In the genomic region with DNA sequence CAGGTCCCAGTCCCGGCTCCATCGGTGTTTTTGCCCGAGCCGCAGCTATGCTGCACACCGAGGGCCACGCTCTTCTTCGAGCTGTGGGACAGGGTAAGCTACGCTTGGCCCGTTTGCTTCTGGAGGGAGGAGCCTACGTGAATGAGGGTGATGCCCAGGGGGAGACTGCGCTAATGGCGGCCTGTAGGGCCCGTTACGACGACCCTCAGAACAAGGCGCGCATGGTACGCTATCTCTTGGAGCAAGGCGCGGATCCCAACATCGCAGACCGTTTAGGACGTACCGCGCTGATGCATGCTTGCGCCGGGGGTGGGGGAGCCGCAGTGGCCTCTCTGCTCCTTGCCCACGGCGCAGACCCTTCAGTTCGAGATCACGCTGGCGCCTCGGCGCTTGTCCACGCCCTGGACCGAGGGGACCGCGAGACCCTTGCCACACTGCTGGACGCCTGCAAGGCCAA, we compare ENCODE assay signal across 9 mouse cellular contexts. TPM values are rescaled to one million over a fixed set of nuclear protein-coding genes. Genes with fewer than 3 reads are reported as not detected.
DNase-seq lines count a peak whose midpoint lies in the region; ATAC-seq and TF ChIP-seq lines count a peak whose summit lies in the region.
"Had no signal": no experiment of that assay in that cellular context is flagged by ENCODE, and none has a peak within 500 bp of the region (broad histone marks: within the 10 kb centered on the region; RNA-seq: fewer than 3 reads in every experiment).

No protein-coding gene starts in this region.

- peak overlapping the region; percentile 31 for H3K4me3 ChIP-seq in kidney, adult 2 months (ENCODE audit: insufficient read depth, low read depth, low read length)
- peak overlapping the region; percentile 38 to 45 for H3K4me3 ChIP-seq in MEL (ENCODE audit: control insufficient read depth in 1 of 2, insufficient read depth in 1 of 2, low read depth in 2 of 2, low read length in 2 of 2)
- H3K4me3 ChIP-seq in cortical plate, adult 2 months (ENCODE audit: insufficient read depth, low read length), result peak overlapping the region; percentile 69
- H3K4me3 ChIP-seq in liver, embryonic 14.5 days (ENCODE audit: insufficient read depth in 1 of 2, low read depth in 2 of 2, low read length in 2 of 2), result peak overlapping the region; percentile 12 to 35; a peak in 3 of 4 replicates

- no peak for TF ChIP-seq CTCF in kidney, adult 2 months (conservative IDR thresholded peaks at IDR 0.05; ENCODE audit: insufficient read depth, insufficient read length, low read depth, low read length)
- TF ChIP-seq CTCF in MEL (IDR thresholded peaks at IDR 0.05 in 2 of 3, conservative IDR thresholded peaks at IDR 0.05 in 1 of 3; ENCODE audit: control insufficient read depth in 1 of 3, insufficient read depth in 1 of 3, low read depth in 2 of 3, low read length in 3 of 3, poor library complexity in 1 of 3, severe bottlenecking in 1 of 3), result no peak
- TF ChIP-seq CTCF in cortical plate, adult 2 months (IDR thresholded peaks at IDR 0.05; ENCODE audit: extremely low read depth, insufficient read depth, low read length), result no peak
- TF ChIP-seq CTCF in liver, embryonic 14.5 days (IDR thresholded peaks at IDR 0.05; ENCODE audit: low read depth), result no peak

- WGBS in kidney, adult 2 months, result 1% methylated on average over 40 of the region's 40 CpGs
- WGBS in liver, embryonic 14.5 days (ENCODE audit: insufficient replicate concordance), result 2% methylated on average over 40 of the region's 40 CpGs

- ATAC-seq in liver, embryonic 14.5 days (ENCODE audit: insufficient read depth), result no peak

- no peaks in the 10 kb centered on the region for H3K36me3 ChIP-seq in kidney, adult 2 months (ENCODE audit: control insufficient read depth, insufficient read depth, low read length)
- peaks cover 0 to 12% of the 10 kb centered on the region in 2 experiments; a peak in 2 of 4 replicates for H3K36me3 ChIP-seq in MEL (ENCODE audit: control insufficient read depth in 1 of 2, insufficient read depth in 2 of 2, low read length in 2 of 2)
- H3K36me3 ChIP-seq in liver, embryonic 14.5 days (replicated peaks; ENCODE audit: control insufficient read depth, insufficient read depth, low read depth), result no peaks in the 10 kb centered on the region

- no peak for TF ChIP-seq RAD21 in MEL (IDR thresholded peaks at IDR 0.05; ENCODE audit: low read depth, low read length)

- H3K4me1 ChIP-seq in kidney, adult 2 months (ENCODE audit: control insufficient read depth, insufficient read depth, low read length), result 0 out of 2 replicates have a peak, but pooled peaks cover 2% of the 10 kb centered on the region
- peaks cover 13 to 16% of the 10 kb centered on the region in 2 experiments for H3K4me1 ChIP-seq in MEL (ENCODE audit: control insufficient read depth in 1 of 2, insufficient read depth in 2 of 2, low read length in 2 of 2)
- peaks cover 6% of the 10 kb centered on the region for H3K4me1 ChIP-seq in cortical plate, adult 2 months (ENCODE audit: control insufficient read depth, insufficient read depth, low read length)
- H3K4me1 ChIP-seq in liver, embryonic 14.5 days (replicated peaks; ENCODE audit: control insufficient read depth in 2 of 2, insufficient read depth in 2 of 2, low read length in 1 of 2), result peaks cover 0 to 5% of the 10 kb centered on the region in 2 experiments; a peak in 2 of 4 replicates

- no peak for TF ChIP-seq EP300 in MEL (IDR thresholded peaks at IDR 0.05; ENCODE audit: low read depth in 1 of 2, low read length in 2 of 2)
- no peak for TF ChIP-seq EP300 in liver, embryonic 14.5 days (IDR thresholded peaks at IDR 0.05; ENCODE audit: low read depth)

- no peaks in the 10 kb centered on the region for H3K9me3 ChIP-seq in MEL (replicated peaks; ENCODE audit: insufficient read depth, low read length)
- H3K9me3 ChIP-seq in liver, embryonic 14.5 days (ENCODE audit: control insufficient read depth, low read length), result no peaks in the 10 kb centered on the region

- H3K27me3 ChIP-seq in kidney, adult 2 months (replicated peaks; ENCODE audit: control insufficient read depth, insufficient read depth, low read length), result 0 out of 2 replicates have a peak, but pooled peaks cover 1% of the 10 kb centered on the region
- H3K27me3 ChIP-seq in MEL (ENCODE audit: control insufficient read depth in 1 of 2, insufficient read depth in 2 of 2, low read length in 2 of 2), result no peaks in the 10 kb centered on the region
- peaks cover 76% of the 10 kb centered on the region for H3K27me3 ChIP-seq in liver, embryonic 14.5 days (ENCODE audit: control insufficient read depth, insufficient read depth, low read length)

- TF ChIP-seq POLR2A in kidney, adult 2 months (IDR thresholded peaks at IDR 0.05; ENCODE audit: low read depth, low read length), result no peak
- TF ChIP-seq POLR2A in MEL (IDR thresholded peaks at IDR 0.05; ENCODE audit: control insufficient read depth in 1 of 2, insufficient read depth in 1 of 2, low read depth in 1 of 2, low read length in 2 of 2, poor library complexity in 1 of 2), result peak in 1 of 2 experiments; percentile 34; a peak in 1 of 4 replicates
- TF ChIP-seq POLR2A in cortical plate, adult 2 months (IDR thresholded peaks at IDR 0.05; ENCODE audit: extremely low read depth, insufficient read depth, low read length), result 0 out of 2 replicates have a peak, but pooled peaks have one; percentile 33

- H3K4me2 ChIP-seq in liver, embryonic 14.5 days (ENCODE audit: low read depth), result peak overlapping the region; percentile 57

- H3K9ac ChIP-seq in MEL (ENCODE audit: control insufficient read depth, low read depth, low read length, poor library complexity, severe bottlenecking), result peak overlapping the region; percentile 37
- H3K9ac ChIP-seq in liver, embryonic 14.5 days (replicated peaks), result no peak overlapping the region

- no peak overlapping the region for H3K27ac ChIP-seq in kidney, adult 2 months (ENCODE audit: insufficient read depth, low read depth, low read length)
- H3K27ac ChIP-seq in MEL (ENCODE audit: control insufficient read depth, low read depth, low read length), result no peak overlapping the region
- H3K27ac ChIP-seq in cortical plate, adult 2 months (ENCODE audit: insufficient read depth, low read length), result peak overlapping the region; percentile 93
- no peak overlapping the region for H3K27ac ChIP-seq in liver, embryonic 14.5 days

- peaks cover 3% of the 10 kb centered on the region; the same call in 1 of the 2 replicates for H3K79me2 ChIP-seq in MEL (ENCODE audit: control insufficient read depth, insufficient read depth, low read length, poor library complexity)

- DNase-seq in kidney, adult 2 months, result peak; percentile 10
- DNase-seq in kidney, adult 18-20 months, result no peak
- peak; percentile 58 for DNase-seq in MEL (ENCODE audit: low read depth, low spot score)
- DNase-seq in heart, postnatal 14 days, result peak; percentile 39 to 46
- no peak for DNase-seq in liver, embryonic 14.5 days (ENCODE audit: low read depth in 3 of 3, low spot score in 3 of 3)
- peak; percentile 55 for DNase-seq in right cerebral cortex, postnatal 25 days
- DNase-seq in thymus, postnatal 25 days, result no peak

- intact Hi-C loops in heart, postnatal 14 days (cut with DNase I), result no loop called here

TF ChIP-seq in MEL, 35 proteins besides CTCF, POLR2A, EP300 and RAD21 (continues in another document):
- TF ChIP-seq NRF1 (IDR thresholded peaks at IDR 0.05; ENCODE audit: insufficient read depth, low read depth, low read length, poor library complexity, severe bottlenecking), result no peak

RNA-seq across cellular contexts. Expression of gene Ankrd34a, which starts 1.0 kb away (rescaled TPM):
- polyA plus RNA-seq in kidney, adult 2 months (2012; rRNA removed), result 0.23 and 0.38 TPM in 2 replicates
- total RNA-seq in MEL (2012; rRNA removed), result 0.15 and 0.16 TPM in 2 replicates
- under 1 TPM in 1 of 2 experiments, not detected in 1; 0.78 TPM for polyA plus RNA-seq in MEL (2012; ENCODE audit: insufficient read depth in 1 of 2, insufficient read length in 2 of 2, low read depth in 1 of 2, low replicate concordance in 2 of 2, missing spikeins in 1 of 2)
- polyA plus RNA-seq in cortical plate, adult 2 months (2012; rRNA removed), result 61.6 and 61.9 TPM in 2 replicates
- total RNA-seq in heart, postnatal 14 days (2021), result 1 to 10 TPM; 1.3 to 1.8 TPM
- polyA plus RNA-seq in liver, embryonic 14.5 days (2012; rRNA removed), result 0.08 TPM in 2 replicates
- polyA plus RNA-seq in liver, embryonic 14.5 days (2014; fragmentation: Nextera tagmentation; extraction: Ambion mirVana), result not detected in 2 replicates

RNA-seq across cellular contexts. Expression of gene Polr3gl, which starts 3.5 kb away (rescaled TPM):
- polyA plus RNA-seq in kidney, adult 2 months (2012; rRNA removed), result 14.5 and 15.3 TPM in 2 replicates
- total RNA-seq in MEL (2012; rRNA removed), result 26.4 and 31.1 TPM in 2 replicates
- polyA plus RNA-seq in MEL (2012; ENCODE audit: insufficient read depth in 1 of 2, insufficient read length in 2 of 2, low read depth in 1 of 2, low replicate concordance in 2 of 2, missing spikeins in 1 of 2), result 10 to 100 TPM in 1 of 2 experiments, not detected in 1; 39.8 TPM
- polyA plus RNA-seq in cortical plate, adult 2 months (2012; rRNA removed), result 44.5 and 55.9 TPM in 2 replicates
- 10 to 100 TPM; 21.8 to 25.3 TPM for total RNA-seq in heart, postnatal 14 days (2021)
- polyA plus RNA-seq in liver, embryonic 14.5 days (2012; rRNA removed), result 6.2 and 11.8 TPM in 2 replicates
- polyA plus RNA-seq in liver, embryonic 14.5 days (2014; fragmentation: Nextera tagmentation; extraction: Ambion mirVana), result 3.0 and 3.3 TPM in 2 replicates

RNA-seq across cellular contexts. Expression of gene Lix1l, which starts 3.5 kb away (rescaled TPM):
- 7.7 and 9.6 TPM in 2 replicates for polyA plus RNA-seq in kidney, adult 2 months (2012; rRNA removed)
- 5.4 and 6.1 TPM in 2 replicates for total RNA-seq in MEL (2012; rRNA removed)
- polyA plus RNA-seq in MEL (2012; ENCODE audit: insufficient read depth in 1 of 2, insufficient read length in 2 of 2, low read depth in 1 of 2, low replicate concordance in 2 of 2, missing spikeins in 1 of 2), result 10 to 100 TPM in 1 of 2 experiments, not detected in 1; 17.0 TPM
- polyA plus RNA-seq in cortical plate, adult 2 months (2012; rRNA removed), result 20.9 and 22.7 TPM in 2 replicates
- 10 to 100 TPM; 28.3 to 28.6 TPM for total RNA-seq in heart, postnatal 14 days (2021)
- polyA plus RNA-seq in liver, embryonic 14.5 days (2012; rRNA removed), result 2.7 and 2.9 TPM in 2 replicates
- polyA plus RNA-seq in liver, embryonic 14.5 days (2014; fragmentation: Nextera tagmentation; extraction: Ambion mirVana), result 0.32 and 0.48 TPM in 2 replicates

RNA-seq across cellular contexts. Expression of gene Gm16253, which starts 20.7 kb away (rescaled TPM):
- 0.20 TPM in 1 of 2 replicates, not detected in the other for polyA plus RNA-seq in kidney, adult 2 months (2012; rRNA removed)
- total RNA-seq in MEL (2012; rRNA removed), result not detected in 2 replicates
- polyA plus RNA-seq in MEL (2012; ENCODE audit: insufficient read depth in 1 of 2, insufficient read length in 2 of 2, low read depth in 1 of 2, low replicate concordance in 2 of 2, missing spikeins in 1 of 2), result 1 to 10 TPM in 1 of 2 experiments, not detected in 1; 1.4 TPM
- polyA plus RNA-seq in cortical plate, adult 2 months (2012; rRNA removed), result not detected in 2 replicates
- total RNA-seq in heart, postnatal 14 days (2021), result 1 to 10 TPM; 3.7 to 4.5 TPM
- not detected in 2 replicates for polyA plus RNA-seq in liver, embryonic 14.5 days (2012; rRNA removed)
- not detected in 2 replicates for polyA plus RNA-seq in liver, embryonic 14.5 days (2014; fragmentation: Nextera tagmentation; extraction: Ambion mirVana)
- total RNA-seq: left cerebral cortex, adult 8-10 months had no signal

RNA-seq across cellular contexts. Expression of gene Rbm8a, which starts 32.3 kb away (rescaled TPM):
- 7.8 and 16.1 TPM in 2 replicates for polyA plus RNA-seq in kidney, adult 2 months (2012; rRNA removed)
- total RNA-seq in MEL (2012; rRNA removed), result 214 and 231 TPM in 2 replicates
- polyA plus RNA-seq in MEL (2012; ENCODE audit: insufficient read depth in 1 of 2, insufficient read length in 2 of 2, low read depth in 1 of 2, low replicate concordance in 2 of 2, missing spikeins in 1 of 2), result 100 to 1,000 TPM in 1 of 2 experiments, not detected in 1; 363 TPM
- 33.9 and 38.0 TPM in 2 replicates for polyA plus RNA-seq in cortical plate, adult 2 months (2012; rRNA removed)
- total RNA-seq in heart, postnatal 14 days (2021), result 10 to 100 TPM; 37.9 to 40.5 TPM
- 11.6 and 22.8 TPM in 2 replicates for polyA plus RNA-seq in liver, embryonic 14.5 days (2012; rRNA removed)
- polyA plus RNA-seq in liver, embryonic 14.5 days (2014; fragmentation: Nextera tagmentation; extraction: Ambion mirVana), result 69.1 and 73.6 TPM in 2 replicates

Comparison
In these comparisons a context has a peak if more than half of its experiments do, and no peak if none do; other contexts are left out.
1. DNase-seq: peak in kidney, adult 2 months (single experiment), MEL (single experiment), heart, postnatal 14 days (2 of 2) and right cerebral cortex, postnatal 25 days (single experiment); none in kidney, adult 18-20 months (single experiment), liver, embryonic 14.5 days (0 of 3) and thymus, postnatal 25 days (single experiment).
2. RNA of gene Ankrd34a, which starts 1.0 kb away (polyA plus RNA-seq): 61.6 to 61.9 TPM in cortical plate, adult 2 months; 0.78 TPM in MEL, 0.23 to 0.38 TPM in kidney, adult 2 months and 0.08 TPM in liver, embryonic 14.5 days; every median in the first group is over 10 times any median in the second.
3. Peak in every context shown above with its lines, with median percentiles within 50 percentile points of each other: H3K4me3 ChIP-seq.